Mouse (Mus musculus) C2C12 (cell line): ENCODE results near the gene Sfrp5.

Experiments used
- CTCF ChIP-seq: IDR thresholded peaks from one replicate; pipeline ENCODE4 v1.5.1; 2011; ENCODE audit not compliant: control insufficient read depth, insufficient read depth, insufficient read length
- MAX ChIP-seq: IDR thresholded peaks from one replicate; pipeline ENCODE4 v1.6.1; 2011; ENCODE audit warnings: mild to moderate bottlenecking, control low read depth
- MYOG ChIP-seq: IDR thresholded peaks from one replicate; pipeline ENCODE4 v1.6.1; 2011; ENCODE audit not compliant: control insufficient read depth, insufficient read length; ENCODE audit errors: extremely low read depth

DNA sequence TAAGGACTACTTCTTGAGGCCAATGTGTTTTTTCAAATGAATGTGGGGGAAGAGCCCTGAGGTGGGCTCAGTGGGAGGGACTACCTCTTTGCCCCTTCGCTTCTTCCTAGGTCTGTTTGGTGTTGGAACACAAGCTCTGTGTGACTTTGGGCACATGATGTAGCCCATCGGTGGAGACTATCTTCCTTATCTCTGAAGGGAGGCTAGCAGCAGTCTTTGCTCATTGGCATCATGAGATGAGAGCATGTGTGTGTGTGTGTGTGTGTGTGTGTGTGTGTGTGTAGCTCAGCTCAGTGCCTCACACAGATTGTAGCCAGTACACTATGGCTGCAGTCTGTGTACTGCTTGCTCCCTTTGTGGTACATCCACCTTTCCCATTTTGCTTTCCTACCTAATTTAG lies 24.6 kb downstream of the Sfrp5 start:
- no peak for TF ChIP-seq MYOG
- TF ChIP-seq CTCF = no peak
- no peak for TF ChIP-seq MAX
